Mouse (Mus musculus) olfactory bulb, adult 2 months (tissue): ENCODE data around the gene Akap7.

ENCODE experiments used
- CTCF ChIP-seq: fragments of 200-500 bp; IDR thresholded peaks from 2 replicates; pipeline ENCODE4 v1.5.1; 2012; ENCODE audit warnings: low read depth, mild to moderate bottlenecking, low read length, moderate library complexity; ENCODE audit not compliant: insufficient read depth
- POLR2A ChIP-seq: fragments of 200-500 bp; IDR thresholded peaks from 2 replicates; pipeline ENCODE4 v1.6.1; 2012; ENCODE audit warnings: mild to moderate bottlenecking, low read depth, low read length, moderate library complexity; ENCODE audit not compliant: insufficient read depth

- TF ChIP-seq CTCF (no peak), POLR2A (no peak)
Observed at GRCm38 (mm10) chr10:25283397-25283796, 24.3 kb downstream of the Akap7 start.
